Mouse (Mus musculus) inflammation-experienced regulatory T-cells, adult 6 months (primary cell): ENCODE results near the gene Cyp2d22. TPM values are rescaled to one million over a fixed set of nuclear protein-coding genes. Genes with fewer than 3 reads are reported as not detected.

ENCODE experiments used
- ATAC-seq: one replicate; pipeline ENCODE4 v1.8.0; 2017
- polyA plus RNA-seq, 3 experiments: library from polyadenylated mRNA; unstranded; fragments of 100-300 nt; shearing (Covaris generic); gene quantifications; one replicate each; pipeline ENCODE4 v1.2.1; 2017

Gene Cyp2d22
- polyA plus RNA-seq, 3 experiments from 2014 or later: 2.6 to 3.5 TPM; not detected in 1

GRCm38 (mm10) chr15:82346580-82347302 lies 33.3 kb downstream of the Cyp2d22 start:
- ATAC-seq: no peak

- peak; percentile 90 for ATAC-seq
Measured at GRCm38 (mm10) chr15:82345820-82346470, 34.1 kb downstream of the Cyp2d22 start.

GRCm38 (mm10) chr15:82344971-82345370 lies 35.1 kb downstream of the Cyp2d22 start:
- ATAC-seq: no peak

GRCm38 (mm10) chr15:82343368-82344287 lies 36.4 kb downstream of the Cyp2d22 start:
- ATAC-seq: no peak

- ATAC-seq: no peak
Measured at GRCm38 (mm10) chr15:82342543-82342935, 37.5 kb downstream of the Cyp2d22 start.

GRCm38 (mm10) chr15:82341675-82342542 lies 38.2 kb downstream of the Cyp2d22 start:
- no peak for ATAC-seq

- ATAC-seq: no peak
Measured at GRCm38 (mm10) chr15:82341036-82341501, 39.0 kb downstream of the Cyp2d22 start.

- ATAC-seq: no peak
Measured at GRCm38 (mm10) chr15:82340414-82341035, 39.5 kb downstream of the Cyp2d22 start.

GRCm38 (mm10) chr15:82339634-82340254 lies 40.3 kb downstream of the Cyp2d22 start:
- ATAC-seq: no peak

GRCm38 (mm10) chr15:82339150-82339549 lies 40.9 kb downstream of the Cyp2d22 start:
- ATAC-seq: no peak

GRCm38 (mm10) chr15:82338593-82339112 lies 41.4 kb downstream of the Cyp2d22 start, which contains the start of the genes Naga, Pheta2 and Smdt1:
Gene Naga, minus strand, starts transcription at chr15:82338925.
Gene Pheta2, plus strand, starts transcription at chr15:82338942.
Gene Smdt1, plus strand, starts transcription at chr15:82338959.
- ATAC-seq: peak; percentile 95

GRCm38 (mm10) chr15:82337875-82338274 lies 42.2 kb downstream of the Cyp2d22 start:
- ATAC-seq: no peak

- no peak for ATAC-seq
Measured at GRCm38 (mm10) chr15:82336629-82337028, 43.4 kb downstream of the Cyp2d22 start.

- no peak for ATAC-seq
Measured at GRCm38 (mm10) chr15:82335194-82335593, 44.9 kb downstream of the Cyp2d22 start.

- ATAC-seq: peak; percentile 28
Measured at GRCm38 (mm10) chr15:82325382-82325781, 54.7 kb downstream of the Cyp2d22 start.

- no peak for ATAC-seq
Measured at GRCm38 (mm10) chr15:82322195-82322594, 57.9 kb downstream of the Cyp2d22 start.
